Mouse (Mus musculus) limb, embryonic 14.5 days (tissue): Measurements from ENCODE around the gene Mast4. TPM values are rescaled to one million over a fixed set of nuclear protein-coding genes. Genes with fewer than 3 reads are reported as not detected.

Experiments used
- ATAC-seq: fragments of 200-750 bp; cut with Nextera tagmentation; 2 replicates; pipeline ENCODE4 v1.8.0; 2017; ENCODE audit warnings: low read depth, moderate number of reproducible peaks, moderate TSS enrichment; ENCODE audit not compliant: low FRiP score
- DNase-seq: peaks from one replicate; pipeline ENCODE4 v3.0.0-alpha.2; 2015; ENCODE audit warnings: low spot score
- H3K27ac ChIP-seq: fragments of 300-500 bp; sonication (generic); replicated peaks from 2 replicates; pipeline ENCODE4 v1.5.1; 2014; ENCODE audit warnings: low read depth, mild to moderate bottlenecking, low read length, moderate library complexity, mixed read lengths
- H3K27me3 ChIP-seq: fragments of 300-500 bp; sonication (generic); 2 replicates; pipeline ENCODE4 v1.6.1; 2014; ENCODE audit warnings: low read length, mixed read lengths; ENCODE audit not compliant: control insufficient read depth, insufficient read depth
- H3K36me3 ChIP-seq: fragments of 300-500 bp; sonication (generic); 2 replicates; pipeline ENCODE4 v1.6.1; 2014; ENCODE audit warnings: mild to moderate bottlenecking, low read length, moderate library complexity, mixed read lengths; ENCODE audit not compliant: control insufficient read depth, insufficient read depth
- H3K4me1 ChIP-seq: fragments of 300-500 bp; sonication (generic); 2 replicates; pipeline ENCODE4 v1.6.1; 2014; ENCODE audit warnings: antibody characterized with exemption, low read length, mixed read lengths; ENCODE audit not compliant: control insufficient read depth, insufficient read depth
- H3K4me2 ChIP-seq: fragments of 300-500 bp; sonication (generic); replicated peaks from 2 replicates; pipeline ENCODE4 v1.6.1; 2014; ENCODE audit warnings: low read depth, mild to moderate bottlenecking, low read length, moderate library complexity; ENCODE audit not compliant: severe bottlenecking
- H3K4me3 ChIP-seq: fragments of 300-500 bp; sonication (generic); replicated peaks from 2 replicates; pipeline ENCODE4 v1.5.1; 2014; ENCODE audit warnings: low read length
- H3K9ac ChIP-seq: fragments of 300-500 bp; sonication (generic); 2 replicates; pipeline ENCODE4 v1.6.1; 2014; ENCODE audit warnings: mild to moderate bottlenecking, low read depth, low read length, moderate library complexity; ENCODE audit not compliant: severe bottlenecking
- H3K9me3 ChIP-seq: fragments of 300-500 bp; sonication (generic); 2 replicates; pipeline ENCODE4 v1.6.1; 2016; ENCODE audit warnings: low read length; ENCODE audit not compliant: control insufficient read depth
- POLR2A ChIP-seq: fragments of 200-500 bp; IDR thresholded peaks from 2 replicates; pipeline ENCODE4 v1.8.0; 2012; ENCODE audit warnings: inconsistent platforms, mild to moderate bottlenecking, moderate library complexity, borderline replicate concordance; ENCODE audit not compliant: insufficient read depth, insufficient read length; ENCODE audit errors: extremely low read depth
- WGBS: fragments of 180-500 bp; shearing (Covaris S2); extraction: QIAGEN DNeasy Blood & Tissue Kit; methylation state at CpG from one replicate; pipeline ENCODE4 v1.1.7; 2014; 5-methylcytosine and 5-hydroxymethylcytosine counted together
- polyA plus RNA-seq, 2 experiments: library from polyadenylated mRNA; depleted of rRNA in 1 of 2; stranded (reverse) in 1 of 2; unstranded in 1 of 2; fragments of >200 nt; fragmentation: Nextera tagmentation in 1 of 2; extraction: Ambion mirVana in 1 of 2; gene quantifications; 2 replicates each; pipeline versions ENCODE4 v1.2.1 to v1.2.3; 2012 to 2014

Gene Mast4
- polyA plus RNA-seq, 2 experiments: 12.5 to 25.2 TPM

DNA sequence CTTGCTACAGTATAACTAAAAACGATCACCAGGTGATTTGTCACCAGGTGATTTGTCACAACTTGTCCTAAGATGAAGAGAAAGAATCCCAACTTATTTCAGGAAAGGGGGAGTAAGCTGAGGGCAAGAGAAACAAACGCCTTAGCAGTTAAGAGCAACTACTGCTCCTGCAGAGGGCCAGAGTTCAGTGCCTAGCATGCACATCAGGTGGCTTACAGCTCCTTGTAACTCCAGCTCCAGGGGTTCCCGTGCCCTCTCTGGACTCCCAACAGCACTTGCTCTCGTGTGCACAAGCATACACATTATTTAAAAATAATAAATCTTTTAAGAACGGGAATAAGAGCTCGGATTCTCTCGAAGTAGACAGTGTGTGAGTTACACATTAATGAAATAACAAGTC lies 3.2 kb downstream of the Mast4 start:
- Histone ChIP-seq H3K27me3 (peaks cover 21% of the 10 kb centered on the region), H3K4me2 (no peak overlapping the region), H3K4me3 (no peak overlapping the region), H3K27ac (no peak overlapping the region), H3K9me3 (no peaks in the 10 kb centered on the region), H3K36me3 (no peaks in the 10 kb centered on the region), H3K4me1 (peaks cover 20% of the 10 kb centered on the region), H3K9ac (no peak overlapping the region)
- 47% methylated on average over 7 of the region's 7 CpGs for WGBS
- ATAC-seq (no peak), DNase-seq (no peak)
- TF ChIP-seq POLR2A: no peak

GRCm38 (mm10) chr13:103328299-103328698 lies 6.0 kb downstream of the Mast4 start:
- DNase-seq: no peak
- 0 out of 2 replicates have a peak, but pooled peaks cover 6% of the 10 kb centered on the region for H3K27me3 ChIP-seq

GRCm38 (mm10) chr13:103327843-103328242 lies 6.5 kb downstream of the Mast4 start:
- H3K9me3 ChIP-seq: 0 out of 2 replicates have a peak, but pooled peaks cover 6% of the 10 kb centered on the region
- no peak overlapping the region for H3K4me3 ChIP-seq
- no peak for ATAC-seq
- no peak overlapping the region for H3K9ac ChIP-seq
- H3K27ac ChIP-seq: no peak overlapping the region
- 25% methylated on average over 9 of the region's 9 CpGs for WGBS
- TF ChIP-seq POLR2A: no peak
- H3K36me3 ChIP-seq: no peaks in the 10 kb centered on the region
- peaks cover 14% of the 10 kb centered on the region for H3K4me1 ChIP-seq
- no peak overlapping the region for H3K4me2 ChIP-seq
- H3K27me3 ChIP-seq: 0 out of 2 replicates have a peak, but pooled peaks cover 6% of the 10 kb centered on the region
- DNase-seq: no peak

More at GRCm38 (mm10) chr13:103328299-103328698, 6.0 kb downstream of the Mast4 start:
- no peak overlapping the region for H3K9ac ChIP-seq
- H3K9me3 ChIP-seq: 0 out of 2 replicates have a peak, but pooled peaks cover 1% of the 10 kb centered on the region
- peaks cover 14% of the 10 kb centered on the region for H3K4me1 ChIP-seq
- ATAC-seq: no peak
- H3K27ac ChIP-seq: no peak overlapping the region
- TF ChIP-seq POLR2A: no peak
- no peak overlapping the region for H3K4me2 ChIP-seq
- H3K4me3 ChIP-seq: no peak overlapping the region
- WGBS: 51% methylated on average over 16 of the region's 16 CpGs
- H3K36me3 ChIP-seq: no peaks in the 10 kb centered on the region

- 82% methylated on average over 13 of the region's 13 CpGs for WGBS
Observed at GRCm38 (mm10) chr13:103326186-103326585, 8.1 kb downstream of the Mast4 start.

GRCm38 (mm10) chr13:103319881-103320280 lies 14.4 kb downstream of the Mast4 start:
- 0 out of 2 replicates have a peak, but pooled peaks cover 6% of the 10 kb centered on the region for H3K9me3 ChIP-seq
- no peaks in the 10 kb centered on the region for H3K27me3 ChIP-seq
- ATAC-seq (no peak), DNase-seq (no peak)
- peaks cover 14% of the 10 kb centered on the region for H3K4me1 ChIP-seq
- H3K4me2 ChIP-seq: no peak overlapping the region
- 84% methylated on average over 9 of the region's 9 CpGs for WGBS
- TF ChIP-seq POLR2A: no peak
- no peak overlapping the region for H3K27ac ChIP-seq
- no peaks in the 10 kb centered on the region for H3K36me3 ChIP-seq
- H3K9ac ChIP-seq: no peak overlapping the region
- H3K4me3 ChIP-seq: no peak overlapping the region

More at GRCm38 (mm10) chr13:103326186-103326585, 8.1 kb downstream of the Mast4 start:
- no peak for DNase-seq
- Histone ChIP-seq H3K36me3 (no peaks in the 10 kb centered on the region), H3K9me3 (0 out of 2 replicates have a peak, but pooled peaks cover 6% of the 10 kb centered on the region), H3K27ac (no peak overlapping the region), H3K4me3 (no peak overlapping the region), H3K4me2 (no peak overlapping the region), H3K27me3 (no peaks in the 10 kb centered on the region), H3K9ac (no peak overlapping the region), H3K4me1 (peaks cover 14% of the 10 kb centered on the region)
- TF ChIP-seq POLR2A: no peak
- no peak for ATAC-seq
